ENCODE assay signal across 8 mouse cellular contexts in the genomic region with DNA sequence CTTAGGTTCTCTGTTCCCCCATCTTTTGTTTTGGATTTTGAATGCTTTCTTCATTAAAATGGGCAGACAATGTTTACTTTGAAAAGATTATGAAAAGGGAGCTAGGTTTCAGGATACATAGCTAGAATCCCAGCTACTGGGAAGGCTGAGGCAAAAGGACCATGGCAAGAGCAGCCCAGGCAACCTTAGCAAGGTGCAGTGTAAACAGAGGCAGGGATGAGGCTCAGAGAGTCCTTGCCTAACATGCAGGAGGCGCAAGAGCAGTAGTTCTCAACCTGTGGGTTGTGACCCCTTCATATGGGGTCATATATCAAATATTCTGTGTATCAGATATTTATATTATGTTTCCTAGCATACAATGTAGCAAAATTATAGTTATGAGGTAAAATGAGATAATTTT. TPM values are rescaled to one million over a fixed set of nuclear protein-coding genes. Genes with fewer than 3 reads are reported as not detected.
A peak's percentile ranks its signal among the peaks of the same experiment; 100 is the strongest.
DNase-seq lines count a peak whose midpoint lies in the region; ATAC-seq and TF ChIP-seq lines count a peak whose summit lies in the region.
"Had no signal": no experiment of that assay in that cellular context is flagged by ENCODE, and none has a peak within 500 bp of the region (broad histone marks: within the 10 kb centered on the region; RNA-seq: fewer than 3 reads in every experiment).

No protein-coding gene starts in this region.

- no peak for DNase-seq in lung, postnatal 0 days (ENCODE audit: low spot score)
- DNase-seq in forebrain, embryonic 11.5 days (ENCODE audit: low spot score), result no peak
- no peak for DNase-seq in limb, embryonic 10.5 days (ENCODE audit: low spot score)
- DNase-seq in right cerebral cortex, postnatal 36 days (ENCODE audit: low spot score in 2 of 2), result no peak
- no peak for DNase-seq in layer of hippocampus, postnatal 14 days (ENCODE audit: low spot score in 2 of 2)
- DNase-seq: gastrocnemius, postnatal 10 days had no signal

- H3K36me3 ChIP-seq in lung, embryonic 16.5 days (ENCODE audit: control insufficient read depth, insufficient read depth, low read length), result peaks cover 5% of the 10 kb centered on the region; the same call in 1 of the 2 replicates
- H3K36me3 ChIP-seq in lung, postnatal 0 days (ENCODE audit: insufficient read depth, low read length), result peaks cover 9% of the 10 kb centered on the region
- H3K36me3 ChIP-seq in forebrain, embryonic 11.5 days (ENCODE audit: control insufficient read depth, insufficient read depth, low read length), result no peaks in the 10 kb centered on the region; the same call in 1 of the 2 replicates
- peaks cover 49% of the 10 kb centered on the region for H3K36me3 ChIP-seq in limb, embryonic 10.5 days
- peaks cover 14% of the 10 kb centered on the region for H3K36me3 ChIP-seq in neural tube, embryonic 15.5 days

- peaks cover 19% of the 10 kb centered on the region for H3K4me1 ChIP-seq in lung, embryonic 16.5 days (replicated peaks; ENCODE audit: control insufficient read depth, insufficient read depth, low read length)
- H3K4me1 ChIP-seq in lung, postnatal 0 days (ENCODE audit: insufficient read depth, low read depth, low read length), result peaks cover 10% of the 10 kb centered on the region
- H3K4me1 ChIP-seq in forebrain, embryonic 11.5 days (replicated peaks; ENCODE audit: control insufficient read depth, insufficient read depth, low read length), result peaks cover 2% of the 10 kb centered on the region; the same call in 1 of the 2 replicates
- peaks cover 23% of the 10 kb centered on the region for H3K4me1 ChIP-seq in limb, embryonic 10.5 days
- H3K4me1 ChIP-seq in neural tube, embryonic 15.5 days, result peaks cover 39% of the 10 kb centered on the region

- 79% methylated on average over 1 of the region's 1 CpGs for WGBS in lung, embryonic 16.5 days
- 75% methylated on average over 1 of the region's 1 CpGs for WGBS in lung, postnatal 0 days
- WGBS in forebrain, embryonic 11.5 days, result 94% methylated on average over 1 of the region's 1 CpGs
- WGBS in limb, embryonic 10.5 days, result 86% methylated on average over 1 of the region's 1 CpGs
- WGBS in neural tube, embryonic 15.5 days, result 93% methylated on average over 1 of the region's 1 CpGs

- TF ChIP-seq EP300 in lung, postnatal 0 days (IDR thresholded peaks at IDR 0.05), result no peak

- no peak for TF ChIP-seq CTCF in lung, postnatal 0 days (IDR thresholded peaks at IDR 0.05)

- H3K27me3 ChIP-seq in lung, embryonic 16.5 days (ENCODE audit: control insufficient read depth, insufficient read depth, low read depth, low read length), result no peaks in the 10 kb centered on the region
- H3K27me3 ChIP-seq in lung, postnatal 0 days (replicated peaks; ENCODE audit: insufficient read depth, low read length), result no peaks in the 10 kb centered on the region
- no peaks in the 10 kb centered on the region for H3K27me3 ChIP-seq in forebrain, embryonic 11.5 days (ENCODE audit: control insufficient read depth, insufficient read depth, low read length)
- H3K27me3 ChIP-seq in limb, embryonic 10.5 days (ENCODE audit: low read depth, poor library complexity, severe bottlenecking), result no peaks in the 10 kb centered on the region
- H3K27me3 ChIP-seq in neural tube, embryonic 15.5 days (replicated peaks), result no peaks in the 10 kb centered on the region

- no peaks in the 10 kb centered on the region for H3K9me3 ChIP-seq in lung, embryonic 16.5 days (ENCODE audit: control insufficient read depth, low read length)
- no peaks in the 10 kb centered on the region for H3K9me3 ChIP-seq in lung, postnatal 0 days (ENCODE audit: low read length)
- H3K9me3 ChIP-seq in forebrain, embryonic 11.5 days (ENCODE audit: control insufficient read depth, low read length), result no peaks in the 10 kb centered on the region
- H3K9me3 ChIP-seq in limb, embryonic 10.5 days (replicated peaks), result no peaks in the 10 kb centered on the region
- no peaks in the 10 kb centered on the region for H3K9me3 ChIP-seq in neural tube, embryonic 15.5 days (replicated peaks)

- no peak overlapping the region for H3K27ac ChIP-seq in lung, embryonic 16.5 days (ENCODE audit: low read length)
- no peak overlapping the region for H3K27ac ChIP-seq in lung, postnatal 0 days (ENCODE audit: low read length)
- H3K27ac ChIP-seq in forebrain, embryonic 11.5 days (ENCODE audit: low read depth, low read length), result no peak overlapping the region
- no peak overlapping the region for H3K27ac ChIP-seq in limb, embryonic 10.5 days
- H3K27ac ChIP-seq in neural tube, embryonic 15.5 days (replicated peaks), result no peak overlapping the region

- H3K4me2 ChIP-seq in lung, embryonic 16.5 days (ENCODE audit: low read depth, low read length), result peak overlapping the region; percentile 67
- H3K4me2 ChIP-seq in lung, postnatal 0 days (replicated peaks; ENCODE audit: low read depth, low read length), result no peak overlapping the region
- peak overlapping the region; percentile 85 for H3K4me2 ChIP-seq in forebrain, embryonic 11.5 days (ENCODE audit: low read depth, low read length, severe bottlenecking)
- peak overlapping the region; percentile 86; the same call in 1 of the 2 replicates for H3K4me2 ChIP-seq in neural tube, embryonic 15.5 days

- ATAC-seq in lung, embryonic 16.5 days (ENCODE audit: low read depth), result no peak
- ATAC-seq in lung, postnatal 0 days, result no peak
- no peak for ATAC-seq in forebrain, embryonic 11.5 days (replicated peaks; ENCODE audit: low FRiP score)
- ATAC-seq in neural tube, embryonic 15.5 days (ENCODE audit: low FRiP score), result no peak

- H3K4me3 ChIP-seq in lung, embryonic 16.5 days (ENCODE audit: low read length), result peak overlapping the region; percentile 80; the same call in 1 of the 2 replicates
- H3K4me3 ChIP-seq in lung, postnatal 0 days (ENCODE audit: low read depth, low read length), result no peak overlapping the region
- H3K4me3 ChIP-seq in forebrain, embryonic 11.5 days (ENCODE audit: low read depth, low read length), result no peak overlapping the region; the same call in 1 of the 2 replicates
- H3K4me3 ChIP-seq in limb, embryonic 10.5 days, result peak overlapping the region; percentile 86
- no peak overlapping the region for H3K4me3 ChIP-seq in neural tube, embryonic 15.5 days (replicated peaks)

- peak overlapping the region; percentile 86; the same call in 1 of the 2 replicates for H3K9ac ChIP-seq in lung, embryonic 16.5 days (ENCODE audit: low read length)
- H3K9ac ChIP-seq in lung, postnatal 0 days (replicated peaks; ENCODE audit: low read depth), result no peak overlapping the region
- no peak overlapping the region for H3K9ac ChIP-seq in forebrain, embryonic 11.5 days (ENCODE audit: low read length)
- H3K9ac ChIP-seq in neural tube, embryonic 15.5 days (replicated peaks), result no peak overlapping the region

RNA-seq across cellular contexts. Expression of a gene that starts 1.6 kb away (rescaled TPM):
- polyA plus RNA-seq in lung, embryonic 16.5 days (2015; fragmentation: Nextera tagmentation; extraction: Ambion mirVana), result 27.6 and 28.5 TPM in 2 replicates
- polyA plus RNA-seq in lung, postnatal 0 days (2015; fragmentation: Nextera tagmentation; extraction: Ambion mirVana), result 11.7 and 12.2 TPM in 2 replicates
- 43.2 and 44.8 TPM in 2 replicates for polyA plus RNA-seq in forebrain, embryonic 11.5 days (2014; fragmentation: Nextera tagmentation; extraction: Ambion mirVana)
- 45.6 and 45.9 TPM in 2 replicates for polyA plus RNA-seq in limb, embryonic 10.5 days (2016; fragmentation: Nextera tagmentation; extraction: Ambion mirVana)
- polyA plus RNA-seq in neural tube, embryonic 15.5 days (2015; fragmentation: Nextera tagmentation; extraction: Ambion mirVana), result 30.9 TPM in 2 replicates
- 10 to 100 TPM in 1 of 2 experiments, 1 to 10 TPM in 1; 9.9 to 10.2 TPM for total RNA-seq in layer of hippocampus, postnatal 14 days (2021)

RNA-seq across cellular contexts. Expression of a gene that starts 1.7 kb away (rescaled TPM):
- 101 and 106 TPM in 2 replicates for polyA plus RNA-seq in lung, embryonic 16.5 days (2015; fragmentation: Nextera tagmentation; extraction: Ambion mirVana)
- 181 and 202 TPM in 2 replicates for polyA plus RNA-seq in lung, postnatal 0 days (2015; fragmentation: Nextera tagmentation; extraction: Ambion mirVana)
- polyA plus RNA-seq in forebrain, embryonic 11.5 days (2014; fragmentation: Nextera tagmentation; extraction: Ambion mirVana), result 82.6 and 89.4 TPM in 2 replicates
- polyA plus RNA-seq in limb, embryonic 10.5 days (2016; fragmentation: Nextera tagmentation; extraction: Ambion mirVana), result 88.6 and 97.9 TPM in 2 replicates
- polyA plus RNA-seq in neural tube, embryonic 15.5 days (2015; fragmentation: Nextera tagmentation; extraction: Ambion mirVana), result 126 and 132 TPM in 2 replicates
- total RNA-seq in layer of hippocampus, postnatal 14 days (2021), result 100 to 1,000 TPM; 129 to 130 TPM

Comparison
In these comparisons a context has a peak if more than half of its experiments do, and no peak if none do; other contexts are left out.
1. H3K4me3 ChIP-seq: peak in lung, embryonic 16.5 days (single experiment) and limb, embryonic 10.5 days (single experiment); none in lung, postnatal 0 days (single experiment), forebrain, embryonic 11.5 days (single experiment) and neural tube, embryonic 15.5 days (single experiment).